Mouse (Mus musculus) cerebellum, adult (tissue): ENCODE data around the gene Gm2237.
"Not testable (repeated sequence)": the region's sequence is repeated elsewhere in the genome, so short reads cannot be mapped to it uniquely, and the experiment has no call there.

Experiments
- ATAC-seq: cut with Nextera tagmentation; 2 replicates; pipeline ENCODE4 v1.9.2; 2017; ENCODE audit warnings: mild to moderate bottlenecking, moderate library complexity, mixed read lengths; ENCODE audit not compliant: insufficient number of reproducible peaks, low FRiP score, low TSS enrichment

Gene Gm2237

GRCm38 (mm10) chr14:19584804-19585667 lies at the start of gene Gm2237:
Gm2237 (minus strand) TSS chr14:19585135.
- ATAC-seq: not testable (repeated sequence)

GRCm38 (mm10) chr14:19602481-19602880 lies 17.5 kb upstream of the Gm2237 start, which contains the start of gene Gm5458:
Gm5458 (minus strand) TSS chr14:19602581.
- not testable (repeated sequence) for ATAC-seq

DNA sequence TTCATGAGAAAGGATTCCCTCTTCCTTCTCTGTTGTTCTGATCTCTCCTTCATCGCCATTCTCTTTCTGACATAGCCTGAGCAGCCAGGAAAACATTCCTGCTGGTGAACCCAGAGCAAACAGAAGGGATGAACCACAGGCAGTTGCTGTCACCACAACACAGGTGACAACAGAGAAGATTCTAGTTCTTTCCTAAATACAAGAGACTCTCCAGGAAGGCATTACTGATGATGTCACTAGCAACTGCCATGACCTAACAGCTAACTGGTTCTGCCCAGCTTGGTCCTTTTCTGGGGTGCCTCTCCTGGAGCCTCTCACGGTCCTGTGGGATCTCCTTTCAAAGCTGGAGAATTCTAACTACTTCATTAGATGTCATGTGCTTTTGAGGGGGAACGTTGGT lies 35.1 kb downstream of the Gm2237 start, which contains the start of gene Gm2244:
Gm2244 (minus strand) TSS at position 101 of the 400 bp plus-strand sequence.
- not testable (repeated sequence) for ATAC-seq
